Mouse (Mus musculus) naive thymus-derived CD4-positive, alpha-beta T cell, adult 2 months (primary cell): Measurements from ENCODE around the gene Camk1.

ENCODE experiments used
- DNase-seq: peaks from one replicate; pipeline ENCODE4 v3.0.0-alpha.2; 2011; ENCODE audit warnings: low read depth

Camk1 gene

GRCm38 (mm10) chr6:113306322-113306985 lies 37.3 kb downstream of the Camk1 start:
- peak; percentile 100 for DNase-seq

DNA sequence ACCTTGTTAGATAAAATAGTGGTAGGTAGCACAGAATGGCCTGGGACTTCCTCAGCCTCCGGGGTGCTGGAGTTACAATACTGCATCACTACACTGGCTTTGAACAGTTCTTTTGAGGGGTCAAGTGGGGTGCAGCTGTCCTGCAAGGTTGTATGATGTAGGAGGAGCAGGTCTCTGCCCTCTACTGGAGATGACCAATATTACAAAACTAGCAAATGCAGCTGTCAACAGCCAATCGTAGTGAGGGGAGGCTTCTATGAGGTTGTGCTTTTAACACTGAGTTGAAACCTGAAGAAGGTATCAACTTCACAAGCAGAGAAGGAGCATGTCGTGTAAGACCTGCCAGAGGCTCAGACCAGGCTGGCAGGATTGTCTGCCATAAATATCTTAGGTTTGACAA lies 41.5 kb downstream of the Camk1 start:
- DNase-seq: peak; percentile 78

DNA sequence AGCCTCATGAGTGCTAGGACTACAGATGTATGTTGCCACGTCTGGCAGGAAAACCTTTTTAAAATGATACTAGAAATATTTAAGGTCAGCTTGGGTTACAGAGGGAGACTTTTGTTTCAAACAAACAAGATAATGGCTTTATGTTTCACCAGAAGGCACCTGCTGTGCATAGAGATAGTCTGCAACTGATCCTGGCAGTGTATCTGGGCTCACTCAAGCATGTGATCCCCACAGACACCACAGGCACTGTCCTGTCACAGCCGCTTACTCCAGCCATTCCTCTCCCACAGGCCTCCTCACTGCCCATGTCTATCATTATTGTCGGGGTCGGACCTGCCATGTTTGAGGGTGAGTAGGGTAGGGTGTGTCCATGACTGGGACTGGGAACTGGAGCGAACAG lies 42.4 kb downstream of the Camk1 start:
- no peak for DNase-seq

DNA sequence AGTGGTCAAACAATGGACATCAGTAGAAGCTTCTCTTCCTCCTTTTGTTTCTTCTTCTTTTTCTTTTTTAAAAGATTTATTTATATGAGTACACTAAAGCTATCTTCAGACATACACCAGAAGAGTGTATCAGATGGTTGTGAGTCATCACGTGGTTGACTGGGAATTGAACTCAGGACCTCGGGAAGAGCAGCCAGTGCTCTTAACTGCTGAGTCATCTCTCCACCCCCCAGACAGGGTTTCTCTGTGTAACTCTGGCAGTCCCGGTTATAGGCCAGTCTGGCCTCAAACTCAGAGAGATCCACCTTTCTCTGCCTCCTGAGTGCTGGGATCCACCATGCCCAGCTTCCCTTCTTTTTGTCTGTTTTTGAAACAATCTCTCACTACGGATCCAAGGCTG lies 47.1 kb downstream of the Camk1 start:
- DNase-seq: no peak

GRCm38 (mm10) chr6:113296046-113296445 lies 47.7 kb downstream of the Camk1 start:
- no peak for DNase-seq

- no peak for DNase-seq
Measured at GRCm38 (mm10) chr6:113292938-113293337, 50.8 kb downstream of the Camk1 start.

DNA sequence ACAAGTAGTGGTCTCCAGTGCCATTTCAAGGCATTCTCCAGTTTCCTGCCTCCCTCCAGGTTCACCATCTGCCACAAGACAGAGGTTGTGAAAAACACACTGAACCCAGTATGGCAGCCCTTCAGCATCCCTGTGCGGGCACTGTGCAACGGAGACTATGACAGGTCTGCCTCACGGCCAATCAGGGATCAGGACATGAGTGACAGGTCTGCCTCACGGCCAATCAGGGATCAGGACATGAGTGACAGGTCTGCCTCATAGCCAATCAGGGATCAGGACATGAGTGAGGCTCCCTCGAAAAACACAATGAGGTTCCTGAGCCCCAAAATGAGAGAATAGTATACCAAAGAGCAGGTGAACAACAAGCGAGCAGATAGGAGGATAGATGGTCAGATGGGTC lies 53.4 kb downstream of the Camk1 start:
- DNase-seq: no peak

GRCm38 (mm10) chr6:113289346-113289745 lies 54.4 kb downstream of the Camk1 start:
- DNase-seq: no peak

DNA sequence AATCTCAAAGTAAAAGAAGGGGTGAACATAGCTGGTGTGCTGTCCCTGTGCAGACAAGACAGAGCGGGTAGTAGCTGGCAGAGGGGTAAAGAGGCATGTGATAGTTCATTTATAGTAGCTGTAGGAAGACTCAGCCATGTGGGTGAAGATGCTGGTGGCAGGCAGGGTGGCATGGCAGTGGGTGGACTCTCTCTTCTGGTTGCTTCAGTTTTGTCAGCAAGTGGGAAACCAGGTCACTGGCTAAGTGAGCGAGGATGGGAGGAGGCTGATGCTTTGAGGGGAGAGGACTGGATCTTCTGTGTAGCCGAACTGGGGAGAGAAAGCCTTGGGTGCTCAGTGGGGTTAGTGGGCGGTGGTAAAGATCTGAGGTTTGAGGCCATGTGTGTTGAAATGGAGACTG lies 56.5 kb downstream of the Camk1 start:
- DNase-seq: no peak

DNA sequence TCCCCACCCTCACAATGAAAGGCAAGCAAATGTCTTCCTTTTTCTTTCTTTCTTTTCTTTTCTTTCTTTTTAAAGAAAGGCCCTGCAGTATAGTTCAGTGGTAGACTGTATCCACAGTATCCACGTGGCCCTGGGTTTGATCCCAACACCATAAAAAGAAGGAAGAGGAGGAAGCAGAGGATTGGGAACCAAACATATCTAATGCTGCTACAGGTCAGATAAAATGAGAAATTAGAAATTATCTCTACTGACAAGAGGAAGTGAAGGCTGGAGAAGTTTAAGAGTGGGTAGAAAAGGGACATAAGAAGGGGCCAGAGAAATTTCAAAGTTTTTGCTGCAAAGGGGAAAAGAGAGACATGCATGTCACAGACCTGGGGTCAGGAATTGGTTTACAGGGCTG lies 57.5 kb downstream of the Camk1 start:
- no peak for DNase-seq

GRCm38 (mm10) chr6:113284931-113285330 lies 58.9 kb downstream of the Camk1 start:
- no peak for DNase-seq
